Mouse (Mus musculus) liver, embryonic 12.5 days (tissue): ENCODE results near the gene Nxn. TPM values are rescaled to one million over a fixed set of nuclear protein-coding genes. Genes with fewer than 3 reads are reported as not detected.
A peak's percentile ranks its signal among the peaks of the same experiment; 100 is the strongest.

Experiments
- ATAC-seq: fragments of 200-750 bp; cut with Nextera tagmentation; 2 replicates; pipeline ENCODE4 v1.8.0; 2017; ENCODE audit warnings: moderate number of reproducible peaks, mild to moderate bottlenecking, moderate library complexity
- H3K27ac ChIP-seq: fragments of 300-500 bp; sonication (generic); 2 replicates; pipeline ENCODE4 v1.5.1; 2016; ENCODE audit warnings: mild to moderate bottlenecking
- H3K27me3 ChIP-seq: fragments of 300-500 bp; sonication (generic); replicated peaks from 2 replicates; pipeline ENCODE4 v1.6.1; 2016; ENCODE audit warnings: mild to moderate bottlenecking, moderate library complexity
- H3K36me3 ChIP-seq: fragments of 300-500 bp; sonication (generic); 2 replicates; pipeline ENCODE4 v1.6.1; 2016; ENCODE audit warnings: mild to moderate bottlenecking, moderate library complexity
- H3K4me1 ChIP-seq: fragments of 300-500 bp; sonication (generic); 2 replicates; pipeline ENCODE4 v1.6.1; 2016
- H3K4me2 ChIP-seq: fragments of 300-500 bp; sonication (generic); 2 replicates; pipeline ENCODE4 v1.6.1; 2016; ENCODE audit warnings: mild to moderate bottlenecking, moderate library complexity
- H3K4me3 ChIP-seq: fragments of 300-500 bp; sonication (generic); 2 replicates; pipeline ENCODE4 v1.5.1; 2016; ENCODE audit warnings: mild to moderate bottlenecking, moderate library complexity
- H3K9ac ChIP-seq: fragments of 300-500 bp; sonication (generic); 2 replicates; pipeline ENCODE4 v1.6.1; 2016; ENCODE audit warnings: mild to moderate bottlenecking, moderate library complexity
- H3K9me3 ChIP-seq: fragments of 300-500 bp; sonication (generic); replicated peaks from 2 replicates; pipeline ENCODE4 v1.6.1; 2016; ENCODE audit warnings: mild to moderate bottlenecking, moderate library complexity
- WGBS: fragments of 180-500 bp; shearing (Covaris S2); methylation state at CpG from one replicate; pipeline ENCODE4 v1.1.7; 2016; ENCODE audit not compliant: insufficient replicate concordance; 5-methylcytosine and 5-hydroxymethylcytosine counted together
- polyA plus RNA-seq: library from polyadenylated mRNA; unstranded; fragments of >200 nt; fragmentation: Nextera tagmentation; extraction: Ambion mirVana; gene quantifications from 2 replicates; pipeline ENCODE4 v1.2.1, GENCODE M21; 2016

Nxn gene
- 6.0 and 6.9 TPM in 2 replicates for polyA plus RNA-seq

DNA sequence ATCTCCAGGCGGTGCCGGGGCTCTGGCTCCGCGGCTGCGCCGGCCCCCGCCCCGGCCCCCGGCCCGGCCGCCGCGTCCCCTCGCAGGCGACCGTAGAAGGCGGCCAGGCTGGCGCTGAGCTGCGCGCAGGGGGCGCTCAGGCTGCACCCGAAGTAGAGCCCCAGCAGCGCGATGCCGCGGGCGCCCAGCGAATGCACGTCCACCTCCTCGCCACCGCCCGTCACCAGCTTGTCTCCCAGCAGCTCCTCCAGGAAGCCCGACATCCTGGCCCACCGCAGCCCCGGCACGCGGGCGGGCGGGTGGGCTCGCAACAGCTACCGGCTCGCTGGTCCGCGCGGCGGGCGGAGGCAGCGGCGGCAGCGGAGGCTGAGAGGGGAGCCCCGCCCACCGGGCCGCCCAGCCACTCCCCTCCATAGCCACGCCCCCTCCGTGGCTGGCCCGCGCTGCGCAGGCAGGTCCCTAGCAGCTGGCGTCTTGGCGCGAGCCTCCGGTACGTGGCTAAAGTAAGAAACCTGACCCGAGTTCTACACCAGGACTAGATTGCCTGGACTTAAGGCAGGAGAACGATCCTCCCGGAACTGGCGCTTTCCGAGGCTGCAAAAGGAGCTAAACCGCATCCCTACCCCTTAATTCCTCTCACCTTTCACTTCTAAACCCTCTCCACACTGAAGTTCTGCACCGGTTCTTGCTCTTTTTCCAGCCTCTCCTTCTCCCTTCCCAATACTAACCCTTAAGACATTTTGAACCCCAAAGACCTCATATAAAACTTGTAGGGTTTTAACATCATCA is at the start of gene Nxn:
Gene Nxn (minus strand): TSS at position 343 of the 789 bp plus-strand sequence.
- Histone ChIP-seq H3K27me3 (peaks cover 21% of the 10 kb centered on the region), H3K27ac (peak within 1 kb of the TSS; percentile 51; the same call in 1 of the 2 replicates), H3K4me2 (peak within 1 kb of the TSS; percentile 100), H3K4me1 (peaks cover 23% of the 10 kb centered on the region), H3K4me3 (peak within 1 kb of the TSS; percentile 75), H3K9ac (peak within 1 kb of the TSS; percentile 77), H3K9me3 (no peaks in the 10 kb centered on the region), H3K36me3 (no peaks in the 10 kb centered on the region)
- peak; percentile 93 for ATAC-seq
- under 1% methylated on average over 53 of the region's 70 CpGs for WGBS

DNA sequence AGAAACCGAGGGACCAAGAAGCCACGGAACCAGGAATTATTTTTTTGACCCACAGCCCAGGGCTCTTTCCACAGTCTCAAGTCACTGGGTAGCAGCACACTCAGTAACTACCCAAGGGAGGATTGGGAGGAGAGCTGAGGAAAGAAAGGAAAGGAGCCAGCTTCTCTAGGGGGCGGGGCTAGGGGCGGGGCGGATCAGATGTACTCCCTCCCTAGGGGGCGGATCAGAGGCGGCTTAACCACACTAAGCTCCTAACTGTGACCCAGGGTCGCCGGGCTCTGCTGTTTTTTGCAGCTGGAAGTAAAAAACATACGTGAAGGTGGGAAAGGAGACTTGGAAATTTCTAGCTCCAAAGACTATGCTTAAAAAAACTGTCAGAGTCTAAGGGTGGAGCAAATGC is 47.3 kb upstream of the Nxn start:
- peak; percentile 55; the same call in 1 of the 2 replicates for ATAC-seq
- Histone ChIP-seq H3K27me3 (no peaks in the 10 kb centered on the region), H3K4me1 (peaks cover 9% of the 10 kb centered on the region), H3K27ac (no peak overlapping the region), H3K9ac (no peak overlapping the region), H3K9me3 (no peaks in the 10 kb centered on the region), H3K36me3 (no peaks in the 10 kb centered on the region), H3K4me3 (no peak overlapping the region), H3K4me2 (peak overlapping the region; percentile 43)
- 6% methylated on average over 10 of the region's 10 CpGs for WGBS

DNA sequence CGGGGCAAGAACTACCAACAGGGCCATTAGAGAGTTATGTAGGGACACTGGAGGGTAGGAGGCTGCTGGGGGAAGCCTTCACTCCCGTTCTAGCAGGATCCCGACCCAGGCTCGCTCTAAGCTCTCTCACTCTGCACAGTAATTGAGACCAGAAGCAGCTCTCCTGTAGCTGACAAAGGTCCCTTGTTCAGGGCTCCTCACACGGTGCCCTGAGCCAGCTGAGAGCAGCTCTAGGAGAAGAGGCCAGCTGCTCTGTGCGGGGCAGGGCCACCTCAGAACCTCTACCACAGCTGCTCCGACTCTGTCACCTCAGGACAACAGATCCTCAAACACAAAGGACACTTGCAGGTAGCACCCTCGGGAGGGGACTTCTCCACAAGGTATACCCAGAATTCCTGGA is 46.5 kb upstream of the Nxn start:
- 53% methylated on average over 8 of the region's 8 CpGs for WGBS
- no peaks in the 10 kb centered on the region; the same call in 1 of the 2 replicates for H3K27me3 ChIP-seq
- H3K4me3 ChIP-seq: no peak overlapping the region
- H3K36me3 ChIP-seq: no peaks in the 10 kb centered on the region
- no peaks in the 10 kb centered on the region for H3K9me3 ChIP-seq
- peaks cover 9% of the 10 kb centered on the region for H3K4me1 ChIP-seq
- no peak overlapping the region for H3K4me2 ChIP-seq
- no peak overlapping the region for H3K27ac ChIP-seq
- ATAC-seq: no peak
- H3K9ac ChIP-seq: no peak overlapping the region

- no peaks in the 10 kb centered on the region for H3K36me3 ChIP-seq
- H3K4me2 ChIP-seq: no peak overlapping the region
- H3K27ac ChIP-seq: no peak overlapping the region
- H3K9ac ChIP-seq: no peak overlapping the region
- H3K4me1 ChIP-seq: no peaks in the 10 kb centered on the region
- no peak for ATAC-seq
- no peaks in the 10 kb centered on the region for H3K9me3 ChIP-seq
- H3K4me3 ChIP-seq: no peak overlapping the region
- peaks cover 50% of the 10 kb centered on the region for H3K27me3 ChIP-seq
- 9% methylated on average over 3 of the region's 3 CpGs for WGBS
These were observed 40.7 kb upstream of the Nxn start for GRCm38 (mm10) chr11:76439666-76440065.

- no peak for ATAC-seq
- Histone ChIP-seq H3K4me3 (peak overlapping the region; percentile 28), H3K36me3 (no peaks in the 10 kb centered on the region), H3K9ac (0 out of 2 replicates have a peak overlapping the region, but pooled peaks have one; percentile 10), H3K27me3 (peaks cover 50% of the 10 kb centered on the region), H3K9me3 (no peaks in the 10 kb centered on the region), H3K27ac (0 out of 2 replicates have a peak overlapping the region, but pooled peaks have one; percentile 43), H3K4me2 (peak overlapping the region; percentile 56), H3K4me1 (no peaks in the 10 kb centered on the region)
- 19% methylated on average over 28 of the region's 28 CpGs for WGBS
These were observed 38.0 kb upstream of the Nxn start for GRCm38 (mm10) chr11:76436864-76437437.

GRCm38 (mm10) chr11:76436009-76436408 is 37.1 kb upstream of the Nxn start:
- peaks cover 50% of the 10 kb centered on the region for H3K27me3 ChIP-seq
- no peak overlapping the region for H3K9ac ChIP-seq
- no peaks in the 10 kb centered on the region for H3K4me1 ChIP-seq
- ATAC-seq: no peak
- no peaks in the 10 kb centered on the region for H3K36me3 ChIP-seq
- no peak overlapping the region for H3K4me2 ChIP-seq
- H3K9me3 ChIP-seq: no peaks in the 10 kb centered on the region
- WGBS: 80% methylated on average over 5 of the region's 5 CpGs
- H3K4me3 ChIP-seq: no peak overlapping the region
- H3K27ac ChIP-seq: no peak overlapping the region

GRCm38 (mm10) chr11:76429966-76430631 is 31.2 kb upstream of the Nxn start:
- no peaks in the 10 kb centered on the region for H3K36me3 ChIP-seq
- H3K4me2 ChIP-seq: no peak overlapping the region
- no peak for ATAC-seq
- no peak overlapping the region for H3K4me3 ChIP-seq
- H3K4me1 ChIP-seq: no peaks in the 10 kb centered on the region
- H3K27me3 ChIP-seq: no peaks in the 10 kb centered on the region
- no peak overlapping the region for H3K9ac ChIP-seq
- H3K27ac ChIP-seq: no peak overlapping the region
- H3K9me3 ChIP-seq: no peaks in the 10 kb centered on the region
- 72% methylated on average over 6 of the region's 6 CpGs for WGBS

- no peaks in the 10 kb centered on the region for H3K36me3 ChIP-seq
- H3K4me1 ChIP-seq: no peaks in the 10 kb centered on the region
- no peak overlapping the region for H3K27ac ChIP-seq
- no peaks in the 10 kb centered on the region for H3K27me3 ChIP-seq
- H3K9ac ChIP-seq: no peak overlapping the region
- ATAC-seq: no peak
- WGBS: 60% methylated on average over 7 of the region's 7 CpGs
- H3K4me3 ChIP-seq: no peak overlapping the region
- H3K9me3 ChIP-seq: no peaks in the 10 kb centered on the region
- no peak overlapping the region for H3K4me2 ChIP-seq
These were observed 30.6 kb upstream of the Nxn start for GRCm38 (mm10) chr11:76429556-76429955.

GRCm38 (mm10) chr11:76429046-76429445 is 30.1 kb upstream of the Nxn start:
- H3K4me3 ChIP-seq: no peak overlapping the region
- no peak for ATAC-seq
- no peak overlapping the region for H3K4me2 ChIP-seq
- 45% methylated on average over 4 of the region's 4 CpGs for WGBS
- H3K36me3 ChIP-seq: 0 out of 2 replicates have a peak, but pooled peaks cover under 1% of the 10 kb centered on the region
- H3K4me1 ChIP-seq: no peaks in the 10 kb centered on the region
- H3K9me3 ChIP-seq: no peaks in the 10 kb centered on the region
- no peak overlapping the region for H3K27ac ChIP-seq
- no peak overlapping the region for H3K9ac ChIP-seq
- H3K27me3 ChIP-seq: no peaks in the 10 kb centered on the region

- no peaks in the 10 kb centered on the region for H3K4me1 ChIP-seq
These were observed 28.8 kb upstream of the Nxn start for GRCm38 (mm10) chr11:76427781-76428180.

GRCm38 (mm10) chr11:76425749-76426148 is 26.8 kb upstream of the Nxn start:
- Histone ChIP-seq H3K4me2 (no peak overlapping the region), H3K9me3 (no peaks in the 10 kb centered on the region), H3K9ac (no peak overlapping the region), H3K4me3 (no peak overlapping the region), H3K36me3 (0 out of 2 replicates have a peak, but pooled peaks cover 3% of the 10 kb centered on the region), H3K27me3 (no peaks in the 10 kb centered on the region), H3K27ac (no peak overlapping the region), H3K4me1 (no peaks in the 10 kb centered on the region)
- ATAC-seq: no peak
- WGBS: 67% methylated on average over 6 of the region's 6 CpGs

More at GRCm38 (mm10) chr11:76427781-76428180, 28.8 kb upstream of the Nxn start:
- H3K27me3 ChIP-seq: no peaks in the 10 kb centered on the region
- H3K9ac ChIP-seq: no peak overlapping the region
- no peak overlapping the region for H3K4me3 ChIP-seq
- no peak for ATAC-seq
- 0 out of 2 replicates have a peak, but pooled peaks cover 3% of the 10 kb centered on the region for H3K36me3 ChIP-seq
- H3K4me2 ChIP-seq: no peak overlapping the region
- no peak overlapping the region for H3K27ac ChIP-seq
- no peaks in the 10 kb centered on the region for H3K9me3 ChIP-seq
- 58% methylated on average over 3 of the region's 3 CpGs for WGBS

DNA sequence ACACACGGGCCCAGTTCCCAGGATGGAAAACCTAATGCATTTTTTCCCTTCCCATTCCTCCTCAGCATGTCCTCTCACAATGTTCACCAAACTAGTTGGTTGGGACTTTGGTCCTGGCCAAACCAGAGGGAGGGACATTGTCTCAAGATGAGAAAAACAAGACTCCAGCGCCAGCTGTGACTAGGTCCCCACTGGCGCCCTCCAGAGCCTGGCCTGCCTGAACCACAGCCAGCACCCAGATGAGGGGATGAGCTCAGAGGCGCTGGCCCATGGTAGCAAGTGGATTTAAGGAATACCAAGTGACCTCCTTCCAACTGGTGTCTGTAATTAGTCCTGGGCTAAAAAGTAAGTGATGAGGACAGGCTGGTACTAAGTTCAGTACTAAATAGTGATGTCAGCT is 22.0 kb upstream of the Nxn start:
- H3K4me2 ChIP-seq: no peak overlapping the region
- no peaks in the 10 kb centered on the region for H3K9me3 ChIP-seq
- no peak overlapping the region for H3K4me3 ChIP-seq
- H3K9ac ChIP-seq: no peak overlapping the region
- no peak overlapping the region for H3K27ac ChIP-seq
- peaks cover 35% of the 10 kb centered on the region for H3K36me3 ChIP-seq
- no peaks in the 10 kb centered on the region for H3K27me3 ChIP-seq
- no peak for ATAC-seq
- no peaks in the 10 kb centered on the region for H3K4me1 ChIP-seq
- 49% methylated on average over 4 of the region's 4 CpGs for WGBS
